Mouse (Mus musculus) neural tube, embryonic 15.5 days (tissue): ENCODE measurements around the gene Mrps27. TPM values are rescaled to one million over a fixed set of nuclear protein-coding genes. Genes with fewer than 3 reads are reported as not detected.

Experiments used
- ATAC-seq: fragments of 200-750 bp; cut with Nextera tagmentation; 2 replicates; pipeline ENCODE4 v1.8.0; 2017; ENCODE audit warnings: mild to moderate bottlenecking, moderate TSS enrichment, moderate library complexity; ENCODE audit not compliant: low FRiP score
- H3K27ac ChIP-seq: fragments of 300-500 bp; sonication (generic); replicated peaks from 2 replicates; pipeline ENCODE4 v1.5.1; 2015; ENCODE audit warnings: mild to moderate bottlenecking, inconsistent platforms
- H3K27me3 ChIP-seq: fragments of 300-500 bp; sonication (generic); replicated peaks from 2 replicates; pipeline ENCODE4 v1.6.1; 2015; ENCODE audit warnings: inconsistent platforms
- H3K36me3 ChIP-seq: fragments of 300-500 bp; sonication (generic); 2 replicates; pipeline ENCODE4 v1.6.1; 2015; ENCODE audit warnings: inconsistent platforms
- H3K4me1 ChIP-seq: fragments of 300-500 bp; sonication (generic); 2 replicates; pipeline ENCODE4 v1.6.1; 2015; ENCODE audit warnings: inconsistent platforms
- H3K4me2 ChIP-seq: fragments of 300-500 bp; sonication (generic); 2 replicates; pipeline ENCODE4 v1.6.1; 2015; ENCODE audit warnings: inconsistent platforms, mild to moderate bottlenecking, moderate library complexity
- H3K4me3 ChIP-seq: fragments of 300-500 bp; sonication (generic); replicated peaks from 2 replicates; pipeline ENCODE4 v1.5.1; 2015; ENCODE audit warnings: mild to moderate bottlenecking, inconsistent platforms
- H3K9ac ChIP-seq: fragments of 300-500 bp; sonication (generic); replicated peaks from 2 replicates; pipeline ENCODE4 v1.6.1; 2015; ENCODE audit warnings: mild to moderate bottlenecking, inconsistent platforms
- H3K9me3 ChIP-seq: fragments of 300-500 bp; sonication (generic); replicated peaks from 2 replicates; pipeline ENCODE4 v1.6.1; 2016; ENCODE audit warnings: inconsistent platforms
- WGBS: fragments of 180-500 bp; shearing (Covaris S2); methylation state at CpG from one replicate; pipeline ENCODE4 v1.1.7; 2015; ENCODE audit warnings: mixed read lengths; 5-methylcytosine and 5-hydroxymethylcytosine counted together
- polyA plus RNA-seq: library from polyadenylated mRNA; unstranded; fragments of >200 nt; fragmentation: Nextera tagmentation; extraction: Ambion mirVana; gene quantifications from 2 replicates; pipeline ENCODE4 v1.2.1, GENCODE M21; 2015

Gene Mrps27
- polyA plus RNA-seq, 1 experiment from 2014 or later, result 40.9 TPM

DNA sequence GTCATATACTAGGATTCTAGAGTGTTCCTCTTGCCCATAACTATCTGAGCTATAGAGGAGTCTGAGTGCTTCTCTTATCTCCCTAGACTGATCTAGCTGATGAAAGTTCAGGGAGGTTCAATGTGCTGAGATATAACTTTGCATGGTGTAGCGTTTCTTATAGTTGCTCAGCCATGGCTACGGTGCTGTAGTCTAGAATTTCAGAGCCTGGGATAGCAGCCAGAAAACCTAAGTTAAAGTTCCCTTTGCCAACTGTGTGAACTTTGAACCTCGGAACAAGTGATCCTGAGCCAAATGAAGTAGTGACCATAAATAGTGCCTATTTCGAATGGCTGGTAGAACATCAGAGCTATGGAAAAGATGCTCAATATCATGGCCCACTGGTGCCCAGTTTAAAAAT is 115.0 kb downstream of the Mrps27 start:
- Histone ChIP-seq H3K36me3 (peaks cover 17% of the 10 kb centered on the region; the same call in 1 of the 2 replicates), H3K4me2 (no peak overlapping the region), H3K9me3 (no peaks in the 10 kb centered on the region), H3K4me3 (no peak overlapping the region), H3K9ac (no peak overlapping the region), H3K27ac (peak overlapping the region; percentile 72), H3K27me3 (no peaks in the 10 kb centered on the region), H3K4me1 (peaks cover 38% of the 10 kb centered on the region)
- ATAC-seq, result 0 out of 2 replicates have a peak, but pooled peaks have one; percentile 9
- WGBS, result 81% methylated on average over 4 of the region's 4 CpGs

DNA sequence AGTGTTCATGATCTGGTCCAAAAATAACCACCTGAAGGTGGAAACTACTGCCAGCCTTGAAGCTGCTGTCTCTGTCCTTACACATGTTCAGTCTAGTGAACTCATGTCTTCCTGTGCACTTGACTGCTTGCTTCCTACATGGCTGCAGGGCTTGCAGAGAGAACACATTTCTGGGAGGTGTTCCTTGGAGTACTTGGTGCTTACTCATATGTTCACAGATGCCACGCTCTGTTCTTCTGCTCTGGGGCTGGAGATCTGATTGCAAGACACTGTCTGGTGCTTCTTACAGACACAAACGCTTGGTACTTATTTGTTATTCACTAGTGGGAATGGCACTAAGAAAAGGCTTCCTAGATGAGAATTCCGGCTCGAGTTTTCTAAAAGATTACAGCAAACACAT is 117.3 kb downstream of the Mrps27 start:
- no peak overlapping the region for H3K9ac ChIP-seq
- H3K4me1 ChIP-seq, result peaks cover 32% of the 10 kb centered on the region
- peaks cover 17% of the 10 kb centered on the region; the same call in 1 of the 2 replicates for H3K36me3 ChIP-seq
- no peak overlapping the region for H3K4me3 ChIP-seq
- no peaks in the 10 kb centered on the region for H3K9me3 ChIP-seq
- no peak overlapping the region for H3K27ac ChIP-seq
- no peak overlapping the region for H3K4me2 ChIP-seq
- no peaks in the 10 kb centered on the region for H3K27me3 ChIP-seq
- 93% methylated on average over 4 of the region's 4 CpGs for WGBS
- ATAC-seq, result no peak

DNA sequence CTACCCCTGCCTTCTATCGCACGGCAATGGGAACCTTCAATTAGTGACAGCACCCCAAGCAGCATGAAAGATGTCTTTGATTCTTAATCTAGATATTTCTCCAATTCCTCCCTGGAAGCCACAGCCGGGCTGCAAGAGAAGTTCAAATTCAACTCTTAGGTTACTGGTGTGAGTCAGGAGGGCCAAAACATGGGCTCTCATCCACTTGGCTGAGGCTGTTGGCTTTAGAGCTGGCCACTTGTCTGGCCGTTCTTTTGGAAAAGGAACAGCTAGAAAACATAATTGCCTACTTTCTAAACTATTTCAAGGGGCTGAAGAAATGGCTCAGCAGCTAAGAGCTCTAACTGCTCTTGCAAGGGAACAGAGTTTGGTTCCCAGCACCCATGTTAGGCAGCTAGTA is 120.0 kb downstream of the Mrps27 start:
- no peaks in the 10 kb centered on the region for H3K9me3 ChIP-seq
- peaks cover 37% of the 10 kb centered on the region for H3K4me1 ChIP-seq

More for the DNA sequence above, 120.0 kb downstream of the Mrps27 start:
- Histone ChIP-seq H3K4me3 (no peak overlapping the region), H3K4me2 (no peak overlapping the region), H3K36me3 (peaks cover 17% of the 10 kb centered on the region; the same call in 1 of the 2 replicates), H3K27ac (no peak overlapping the region), H3K27me3 (no peaks in the 10 kb centered on the region), H3K9ac (no peak overlapping the region)
- ATAC-seq, result no peak
- WGBS, result 71% methylated on average over 4 of the region's 4 CpGs

Other genes starting within 250 kb of the Mrps27 start
- 0.87 and 0.89 TPM in 2 replicates for gene Zfp366, start 160.0 kb upstream of the Mrps27 start, polyA plus RNA-seq
- gene Ptcd2, start 81 bp upstream of the Mrps27 start, polyA plus RNA-seq, result 57.1 and 59.6 TPM in 2 replicates
- gene Map1b, start 171.8 kb downstream of the Mrps27 start, polyA plus RNA-seq, result 1,470 and 1,697 TPM in 2 replicates